Mouse (Mus musculus): ENCODE data around the gene Szrd1. TPM values are rescaled to one million over a fixed set of nuclear protein-coding genes. Genes with fewer than 3 reads are reported as not detected.

Gene Szrd1
- polyA plus RNA-seq, 1 experiment = 10.7 TPM

DNA sequence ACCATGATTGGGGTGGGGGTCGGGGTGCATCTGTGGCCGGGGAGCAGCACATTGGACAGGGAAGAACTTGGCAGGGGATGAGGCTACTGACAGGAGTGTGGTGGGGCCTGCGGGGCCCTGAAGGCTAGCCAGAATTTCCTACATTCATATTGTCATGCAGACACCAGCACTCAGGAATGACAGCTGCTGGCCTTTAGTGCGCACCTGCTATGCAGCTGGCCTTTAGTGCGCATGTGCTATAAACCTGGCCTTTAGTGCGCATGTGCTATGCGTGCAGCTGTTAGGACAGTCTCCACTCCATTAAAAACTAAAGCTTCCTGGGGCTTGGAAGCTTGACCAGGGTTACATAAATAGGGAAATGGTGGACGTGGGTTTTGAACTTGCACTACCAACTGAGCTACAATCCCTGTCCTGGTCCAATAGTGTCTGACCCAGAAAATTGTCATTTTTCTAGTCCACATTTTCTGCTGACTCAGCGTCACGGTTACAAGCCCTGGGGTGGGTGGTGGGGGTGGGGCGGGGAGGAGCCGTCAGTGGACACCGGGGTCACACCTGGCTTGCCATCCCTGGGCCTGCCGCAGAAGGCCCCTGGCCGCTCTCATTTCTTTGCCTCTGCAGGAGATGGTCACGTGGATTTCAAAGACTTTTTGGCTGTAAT, 32.9 kb downstream of the Szrd1 start:
- Histone ChIP-seq H3K36me3 (ENCODE audit: control insufficient read depth) (peaks cover 13% of the 10 kb centered on the region), H3K4me1 (ENCODE audit: control insufficient read depth) (no peaks in the 10 kb centered on the region), H3K4me3 (replicated peaks) (no peak overlapping the region), H3K27me3 (ENCODE audit: control insufficient read depth) (peaks cover 2% of the 10 kb centered on the region; the same call in 1 of the 2 replicates), H3K9me3 (ENCODE audit: control insufficient read depth, low read length) (peaks cover 7% of the 10 kb centered on the region)
- TF ChIP-seq GATA1 (IDR thresholded peaks at IDR 0.05; ENCODE audit: low read length) (no peak), TAL1 (IDR thresholded peaks at IDR 0.05; ENCODE audit: low read length) (no peak)

DNA sequence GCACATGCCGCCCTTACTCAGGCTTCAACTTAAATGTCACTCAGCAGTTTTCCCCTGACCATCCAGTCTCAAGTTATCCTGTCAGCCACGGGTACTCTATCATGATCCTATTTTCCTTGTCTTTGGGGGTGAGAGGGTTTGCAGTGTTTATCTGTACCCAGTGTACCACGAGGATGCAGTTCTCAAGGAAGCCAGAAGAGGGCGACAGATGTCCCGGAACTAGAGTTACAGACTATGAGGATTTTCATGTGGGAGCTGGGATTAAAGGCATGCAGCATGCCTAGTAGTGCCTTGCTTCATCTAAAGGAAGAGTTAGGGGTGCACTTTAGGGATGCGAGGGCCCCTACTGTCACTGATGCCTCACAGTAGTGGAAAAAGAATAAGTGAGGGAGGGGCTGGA, 37.7 kb downstream of the Szrd1 start:
- TF ChIP-seq TAL1 (IDR thresholded peaks at IDR 0.05; ENCODE audit: low read length) (no peak), GATA1 (IDR thresholded peaks at IDR 0.05; ENCODE audit: low read length) (no peak)
- Histone ChIP-seq H3K36me3 (ENCODE audit: control insufficient read depth) (no peaks in the 10 kb centered on the region), H3K4me1 (ENCODE audit: control insufficient read depth) (peaks cover 10% of the 10 kb centered on the region), H3K4me3 (replicated peaks) (no peak overlapping the region), H3K9me3 (ENCODE audit: control insufficient read depth, low read length) (no peaks in the 10 kb centered on the region), H3K27me3 (ENCODE audit: control insufficient read depth) (no peaks in the 10 kb centered on the region; the same call in 1 of the 2 replicates)

DNA sequence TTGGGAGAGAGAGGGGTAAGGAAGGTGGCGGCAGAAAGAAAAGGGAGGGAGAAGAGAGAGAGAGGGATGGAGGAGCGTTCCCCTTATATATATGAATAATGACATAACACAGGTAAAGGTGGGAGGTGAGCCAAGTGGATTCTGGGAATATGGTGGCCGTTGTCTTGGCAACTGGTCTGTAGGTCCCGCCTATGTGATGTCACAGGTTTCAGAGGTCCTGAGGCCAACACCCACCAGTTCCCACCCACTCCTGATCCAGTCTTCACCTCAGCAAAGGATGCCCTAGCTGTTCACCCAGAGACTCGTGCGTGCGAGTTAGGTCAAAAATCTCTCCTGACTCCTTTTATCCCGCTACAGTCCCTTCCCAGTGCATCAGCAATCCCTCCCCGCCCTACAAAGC, 38.3 kb downstream of the Szrd1 start:
- no peaks in the 10 kb centered on the region for H3K36me3 ChIP-seq (ENCODE audit: control insufficient read depth)
- no peaks in the 10 kb centered on the region; the same call in 1 of the 2 replicates for H3K27me3 ChIP-seq (ENCODE audit: control insufficient read depth)
- no peaks in the 10 kb centered on the region for H3K9me3 ChIP-seq (ENCODE audit: control insufficient read depth, low read length)
- TF ChIP-seq GATA1 (IDR thresholded peaks at IDR 0.05; ENCODE audit: low read length) (no peak), TAL1 (IDR thresholded peaks at IDR 0.05; ENCODE audit: low read length) (no peak)
- no peak overlapping the region for H3K4me3 ChIP-seq (replicated peaks)
- H3K4me1 ChIP-seq (ENCODE audit: control insufficient read depth) = peaks cover 10% of the 10 kb centered on the region

DNA sequence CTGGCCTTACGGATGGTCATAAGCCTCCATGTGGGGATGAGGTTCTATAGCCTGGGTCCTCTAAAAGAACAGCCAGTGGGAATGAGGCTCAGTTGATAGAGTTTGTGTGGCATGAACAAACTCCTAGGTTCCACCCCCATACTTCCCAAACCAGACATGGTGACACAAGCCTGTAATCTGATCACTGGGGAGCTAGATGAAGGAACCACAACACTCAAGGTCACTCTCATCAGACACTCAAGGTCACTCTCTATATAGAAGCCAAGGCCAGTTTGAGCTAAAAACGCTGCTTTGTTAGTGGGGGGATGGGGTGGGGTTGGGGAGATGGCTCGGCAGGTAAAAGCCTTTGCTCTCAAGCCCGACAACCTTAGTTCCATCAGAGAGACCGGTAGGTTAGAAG, 39.6 kb downstream of the Szrd1 start:
- no peaks in the 10 kb centered on the region for H3K9me3 ChIP-seq (ENCODE audit: control insufficient read depth, low read length)
- peaks cover 10% of the 10 kb centered on the region for H3K4me1 ChIP-seq (ENCODE audit: control insufficient read depth)
- no peak for TF ChIP-seq TAL1 (IDR thresholded peaks at IDR 0.05; ENCODE audit: low read length)
- no peaks in the 10 kb centered on the region for H3K36me3 ChIP-seq (ENCODE audit: control insufficient read depth)
- H3K4me3 ChIP-seq (replicated peaks) = no peak overlapping the region
- no peaks in the 10 kb centered on the region; the same call in 1 of the 2 replicates for H3K27me3 ChIP-seq (ENCODE audit: control insufficient read depth)

DNA sequence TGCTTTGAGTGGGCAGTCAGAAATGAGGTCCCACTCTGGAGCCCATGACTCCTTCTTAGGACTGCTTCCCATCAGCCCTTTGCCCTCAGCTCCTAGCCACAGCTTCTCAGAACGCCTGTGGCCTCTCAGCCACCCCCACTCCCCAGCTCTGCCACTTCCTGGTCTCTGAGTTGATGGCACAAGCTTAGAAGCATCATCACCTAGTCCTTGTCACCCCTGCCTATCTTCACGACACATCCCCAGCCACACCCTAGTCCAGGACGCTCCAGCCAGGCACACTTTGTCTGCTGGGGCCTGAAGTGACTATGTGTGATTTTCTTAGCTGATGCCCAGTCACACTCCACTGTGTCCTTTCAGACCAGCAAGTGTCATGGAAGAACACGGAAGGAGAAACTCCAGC, 40.6 kb downstream of the Szrd1 start:
- no peak overlapping the region for H3K4me3 ChIP-seq (replicated peaks)
- H3K9me3 ChIP-seq (ENCODE audit: control insufficient read depth, low read length) = no peaks in the 10 kb centered on the region
- H3K4me1 ChIP-seq (ENCODE audit: control insufficient read depth) = peaks cover 10% of the 10 kb centered on the region
- no peaks in the 10 kb centered on the region for H3K27me3 ChIP-seq (ENCODE audit: control insufficient read depth)
- no peak for TF ChIP-seq TAL1 (IDR thresholded peaks at IDR 0.05; ENCODE audit: low read length)
- H3K36me3 ChIP-seq (ENCODE audit: control insufficient read depth) = no peaks in the 10 kb centered on the region

DNA sequence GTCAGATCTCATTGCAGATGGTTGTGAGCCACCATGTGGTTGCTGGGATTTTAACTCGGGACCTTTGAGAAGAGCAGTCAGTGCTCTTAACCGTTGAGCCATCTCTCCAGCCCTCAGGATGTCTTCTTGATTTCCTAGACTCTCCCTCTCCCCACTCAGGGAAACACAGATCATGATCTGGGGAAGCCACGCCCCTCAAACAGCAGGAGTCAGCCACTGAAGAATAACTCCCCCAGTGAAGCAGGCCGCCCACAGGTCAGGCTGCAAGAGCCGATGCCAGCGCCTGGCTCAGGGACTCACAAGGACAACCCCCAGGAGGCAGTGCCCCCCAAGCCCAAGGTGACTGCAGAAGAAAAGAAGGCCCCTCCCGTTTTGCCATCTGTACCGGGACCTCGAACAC, 42.9 kb downstream of the Szrd1 start:
- Histone ChIP-seq H3K4me3 (replicated peaks) (no peak overlapping the region), H3K4me1 (ENCODE audit: control insufficient read depth) (peaks cover 10% of the 10 kb centered on the region), H3K27me3 (ENCODE audit: control insufficient read depth) (no peaks in the 10 kb centered on the region), H3K36me3 (ENCODE audit: control insufficient read depth) (no peaks in the 10 kb centered on the region), H3K9me3 (ENCODE audit: control insufficient read depth, low read length) (no peaks in the 10 kb centered on the region)
- TF ChIP-seq TAL1 (IDR thresholded peaks at IDR 0.05; ENCODE audit: low read length) = no peak
- TF ChIP-seq GATA1 (IDR thresholded peaks at IDR 0.05; ENCODE audit: low read length) = no peak

DNA sequence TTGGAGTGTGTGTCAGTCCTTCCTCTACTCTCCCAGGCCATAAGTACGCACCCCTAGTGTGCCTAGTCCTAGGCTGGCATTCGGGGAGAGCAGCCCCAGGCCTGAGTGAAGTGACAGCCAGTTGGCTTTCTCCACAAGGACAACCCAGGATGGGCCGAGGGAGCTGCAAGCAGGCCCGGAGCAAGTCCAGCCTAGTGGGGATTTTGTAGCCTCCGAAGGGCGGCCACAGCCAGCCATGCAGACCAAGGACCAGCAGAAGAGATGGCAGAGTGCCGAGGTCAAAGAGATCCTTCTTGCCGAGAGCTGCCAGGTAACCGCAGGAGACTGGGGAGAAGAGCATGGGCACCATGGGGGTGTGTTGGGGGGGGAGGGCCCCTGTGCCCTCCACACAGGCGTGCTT, 44.6 kb downstream of the Szrd1 start:
- Histone ChIP-seq H3K4me3 (replicated peaks) (no peak overlapping the region), H3K9me3 (ENCODE audit: control insufficient read depth, low read length) (no peaks in the 10 kb centered on the region), H3K4me1 (ENCODE audit: control insufficient read depth) (peaks cover 10% of the 10 kb centered on the region), H3K27me3 (ENCODE audit: control insufficient read depth) (no peaks in the 10 kb centered on the region), H3K36me3 (ENCODE audit: control insufficient read depth) (no peaks in the 10 kb centered on the region)
- no peak for TF ChIP-seq GATA1 (IDR thresholded peaks at IDR 0.05; ENCODE audit: low read length)
- TF ChIP-seq TAL1 (IDR thresholded peaks at IDR 0.05; ENCODE audit: low read length) = no peak

DNA sequence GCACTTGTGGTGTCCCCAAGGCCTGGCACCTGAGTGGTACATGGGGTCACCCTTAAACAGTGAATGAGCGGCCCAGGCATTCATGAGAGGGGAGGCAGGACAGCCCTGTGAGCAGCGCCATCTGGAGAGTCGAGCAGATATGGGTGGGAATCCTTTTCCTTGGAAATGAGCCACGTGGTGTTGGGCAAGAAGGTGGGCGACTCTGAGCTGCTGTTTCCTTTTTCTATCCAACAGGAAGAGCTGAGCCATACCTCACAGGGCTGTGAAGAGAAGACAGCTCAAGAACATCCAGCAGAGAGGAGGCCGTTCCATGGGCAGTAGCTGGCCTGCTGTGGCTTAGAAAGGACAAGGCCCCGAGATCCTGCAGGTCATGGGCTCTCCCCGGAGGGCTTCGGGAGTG, 50.9 kb downstream of the Szrd1 start:
- Histone ChIP-seq H3K4me1 (ENCODE audit: control insufficient read depth) (peaks cover 2% of the 10 kb centered on the region; the same call in 1 of the 2 replicates), H3K27me3 (ENCODE audit: control insufficient read depth) (no peaks in the 10 kb centered on the region), H3K9me3 (ENCODE audit: control insufficient read depth, low read length) (no peaks in the 10 kb centered on the region), H3K36me3 (ENCODE audit: control insufficient read depth) (no peaks in the 10 kb centered on the region), H3K4me3 (replicated peaks) (no peak overlapping the region)
- TF ChIP-seq TAL1 (IDR thresholded peaks at IDR 0.05; ENCODE audit: low read length) (no peak), GATA1 (IDR thresholded peaks at IDR 0.05; ENCODE audit: low read length) (no peak)

DNA sequence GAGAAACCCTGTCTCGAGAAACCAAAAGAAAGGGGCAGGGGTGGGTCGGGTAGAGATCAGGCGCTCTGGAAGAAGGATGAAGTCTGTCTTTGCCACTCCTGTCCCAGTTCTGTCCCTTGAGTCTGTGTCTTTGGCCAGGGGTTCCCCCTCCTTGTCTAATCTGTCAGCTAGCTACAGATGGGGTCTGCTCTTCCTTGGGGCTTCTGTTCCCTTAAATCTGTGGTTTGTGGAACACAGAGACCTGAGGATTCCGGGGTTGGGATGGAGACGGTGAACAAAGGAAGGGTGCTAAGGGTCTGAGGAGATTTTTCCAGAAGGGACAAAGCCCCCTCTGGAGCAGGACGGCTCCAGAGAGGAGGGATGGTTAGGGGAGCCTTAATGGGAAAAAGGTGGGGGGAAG, 51.5 kb downstream of the Szrd1 start, which contains the start of gene Spata21:
Gene Spata21 (plus strand): TSS at position 301 of the 400 bp plus-strand sequence.
- H3K36me3 ChIP-seq (ENCODE audit: control insufficient read depth) = no peaks in the 10 kb centered on the region
- no peak within 1 kb of the TSS for H3K4me3 ChIP-seq (replicated peaks)
- H3K4me1 ChIP-seq (ENCODE audit: control insufficient read depth) = peaks cover 2% of the 10 kb centered on the region; the same call in 1 of the 2 replicates
- TF ChIP-seq GATA1 (IDR thresholded peaks at IDR 0.05; ENCODE audit: low read length) (no peak), TAL1 (IDR thresholded peaks at IDR 0.05; ENCODE audit: low read length) (no peak)
- H3K27me3 ChIP-seq (ENCODE audit: control insufficient read depth) = no peaks in the 10 kb centered on the region
- no peaks in the 10 kb centered on the region for H3K9me3 ChIP-seq (ENCODE audit: control insufficient read depth, low read length)

DNA sequence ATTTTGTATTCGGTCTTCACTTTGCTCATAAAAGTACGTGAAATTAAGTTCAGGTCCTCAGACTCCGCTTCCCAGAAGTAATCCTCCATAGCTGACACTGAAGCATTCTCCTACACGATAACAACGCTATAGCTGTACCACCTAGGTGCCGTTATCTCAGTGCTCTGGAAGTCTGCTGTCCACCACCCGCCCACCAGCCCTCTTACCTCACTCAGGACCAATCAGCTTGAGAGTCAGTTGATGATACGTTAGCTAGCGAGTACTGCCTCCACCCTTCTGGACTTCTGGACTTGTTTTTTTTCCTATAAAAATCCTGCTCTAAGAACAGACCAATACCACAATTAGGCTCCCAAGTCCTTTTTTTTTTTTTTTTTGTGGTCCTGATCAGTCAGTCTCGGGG, 52.7 kb downstream of the Szrd1 start:
- H3K4me3 ChIP-seq (replicated peaks) = no peak overlapping the region
- no peaks in the 10 kb centered on the region for H3K9me3 ChIP-seq (ENCODE audit: control insufficient read depth, low read length)
- TF ChIP-seq TAL1 (IDR thresholded peaks at IDR 0.05; ENCODE audit: low read length) = no peak
- no peak for TF ChIP-seq GATA1 (IDR thresholded peaks at IDR 0.05; ENCODE audit: low read length)
- no peaks in the 10 kb centered on the region for H3K27me3 ChIP-seq (ENCODE audit: control insufficient read depth)
- H3K4me1 ChIP-seq (ENCODE audit: control insufficient read depth) = peaks cover 2% of the 10 kb centered on the region; the same call in 1 of the 2 replicates
- H3K36me3 ChIP-seq (ENCODE audit: control insufficient read depth) = no peaks in the 10 kb centered on the region
